Comparison of ENCODE assay signal across 8 mouse cellular contexts in genomic region chrX:136708168-136708681, GRCm38 (mm10). TPM values are rescaled to one million over a fixed set of nuclear protein-coding genes. Genes with fewer than 3 reads are reported as not detected.
DNase-seq lines count a peak whose midpoint lies in the region; ATAC-seq and TF ChIP-seq lines count a peak whose summit lies in the region.

No protein-coding gene starts in this region.

- peak; percentile 45; the same call in 1 of the 2 replicates for ATAC-seq in intestine, postnatal 0 days
- peak; percentile 74 for ATAC-seq in megakaryocyte-erythroid progenitor cell, adult 5-6 weeks (replicated peaks; ENCODE audit: low FRiP score, low TSS enrichment, poor library complexity, severe bottlenecking)

- no peaks in the 10 kb centered on the region for H3K36me3 ChIP-seq in intestine, postnatal 0 days (ENCODE audit: control insufficient read depth, insufficient read depth)

- H3K4me3 ChIP-seq in intestine, postnatal 0 days (ENCODE audit: low read depth, low read length): peak overlapping the region; percentile 51

- H3K27me3 ChIP-seq in intestine, postnatal 0 days (replicated peaks; ENCODE audit: control insufficient read depth, insufficient read depth, low read length): no peaks in the 10 kb centered on the region

- H3K9me3 ChIP-seq in intestine, postnatal 0 days (ENCODE audit: control insufficient read depth): no peaks in the 10 kb centered on the region

- intact Hi-C loops in left cerebral cortex, postnatal 4 days (cut with DNase I): no loop called here

- WGBS in intestine, postnatal 0 days: 15% methylated on average over 17 of the region's 18 CpGs

- peak overlapping the region; percentile 46 for H3K9ac ChIP-seq in intestine, postnatal 0 days (ENCODE audit: low read depth, low read length)

- DNase-seq in gastrocnemius, postnatal 10 days: peak; percentile 16
- DNase-seq in gastrocnemius, adult 8-10 months (ENCODE audit: low spot score in 2 of 2): no peak
- peak; percentile 74 for DNase-seq in embryo, embryonic 10.5 days (ENCODE audit: low spot score)
- DNase-seq in heart, adult 18-20 months: peak; percentile 16 to 51
- DNase-seq in left cerebral cortex, postnatal 4 days: peak; percentile 62
- peak; percentile 53 for DNase-seq in right cerebral cortex, postnatal 25 days

- TF ChIP-seq CTCF in intestine, postnatal 0 days (IDR thresholded peaks at IDR 0.05; ENCODE audit: low read depth): no peak

- H3K4me2 ChIP-seq in intestine, postnatal 0 days (replicated peaks; ENCODE audit: low read depth): peak overlapping the region; percentile 68

- H3K27ac ChIP-seq in intestine, postnatal 0 days (ENCODE audit: low read depth, low read length): peak overlapping the region; percentile 60; the same call in 1 of the 2 replicates

- H3K4me1 ChIP-seq in intestine, postnatal 0 days (replicated peaks; ENCODE audit: control insufficient read depth, insufficient read depth, low read length): no peaks in the 10 kb centered on the region

RNA-seq across cellular contexts. Expression of gene Tceal1, which starts 0.4 kb away (rescaled TPM):
- total RNA-seq in gastrocnemius, postnatal 10 days (2021): 1 to 10 TPM; 5.1 to 5.2 TPM
- total RNA-seq in gastrocnemius, adult 8-10 months (2022): 1 to 10 TPM; 2.2 to 3.0 (median 2.6) TPM
- 1 to 10 TPM; 4.2 to 4.4 TPM for total RNA-seq in heart, adult 18-20 months (2021)
- polyA plus RNA-seq in intestine, postnatal 0 days (2015; fragmentation: Nextera tagmentation; extraction: Ambion mirVana): 5.8 and 6.1 TPM in 2 replicates
- 10 to 100 TPM; 12.5 to 14.2 TPM for total RNA-seq in left cerebral cortex, postnatal 4 days (2021)
- total RNA-seq in megakaryocyte-erythroid progenitor cell, adult 5-6 weeks (2014; fragmentation: Nextera tagmentation): 0.42 and 2.9 TPM in 2 replicates
- total RNA-seq in megakaryocyte-erythroid progenitor cell, adult 5-6 weeks (2017): 3.7 and 6.7 TPM in 2 replicates

RNA-seq across cellular contexts. Expression of gene Morf4l2, which starts 35.3 kb away (rescaled TPM):
- total RNA-seq in gastrocnemius, postnatal 10 days (2021): 100 to 1,000 TPM; 188 to 232 TPM
- total RNA-seq in gastrocnemius, adult 8-10 months (2022): 100 to 1,000 TPM; 141 to 157 (median 149) TPM
- total RNA-seq in heart, adult 18-20 months (2021): 10 to 100 TPM; 74.8 to 92.7 TPM
- 459 and 483 TPM in 2 replicates for polyA plus RNA-seq in intestine, postnatal 0 days (2015; fragmentation: Nextera tagmentation; extraction: Ambion mirVana)
- 100 to 1,000 TPM; 428 to 458 TPM for total RNA-seq in left cerebral cortex, postnatal 4 days (2021)
- 244 and 291 TPM in 2 replicates for total RNA-seq in megakaryocyte-erythroid progenitor cell, adult 5-6 weeks (2014; fragmentation: Nextera tagmentation)
- total RNA-seq in megakaryocyte-erythroid progenitor cell, adult 5-6 weeks (2017): 999 and 1,143 TPM in 2 replicates

Comparison
In these comparisons a context has a peak if more than half of its experiments do, and no peak if none do; other contexts are left out.
1. DNase-seq: peak in gastrocnemius, postnatal 10 days (single experiment), embryo, embryonic 10.5 days (single experiment), heart, adult 18-20 months (2 of 2), left cerebral cortex, postnatal 4 days (single experiment) and right cerebral cortex, postnatal 25 days (single experiment); none in gastrocnemius, adult 8-10 months (0 of 2).